Mouse (Mus musculus) heart, embryonic 10.5 days (tissue): ENCODE measurements around the gene Coro1b. TPM values are rescaled to one million over a fixed set of nuclear protein-coding genes. Genes with fewer than 3 reads are reported as not detected.

ENCODE experiments used
- DNase-seq: peaks from one replicate; pipeline ENCODE4 v3.0.0-alpha.2; 2017; ENCODE audit warnings: low spot score
- H3K27ac ChIP-seq: fragments of 300-500 bp; sonication (generic); 2 replicates; pipeline ENCODE4 v1.5.1; 2016; ENCODE audit warnings: mild to moderate bottlenecking
- H3K27me3 ChIP-seq: fragments of 300-500 bp; sonication (generic); 2 replicates; pipeline ENCODE4 v1.6.1; 2016; ENCODE audit warnings: mild to moderate bottlenecking; ENCODE audit not compliant: poor library complexity, insufficient read depth, severe bottlenecking
- H3K36me3 ChIP-seq: fragments of 300-500 bp; sonication (generic); 2 replicates; pipeline ENCODE4 v1.6.1; 2016; ENCODE audit warnings: mild to moderate bottlenecking, moderate library complexity
- H3K4me1 ChIP-seq: fragments of 300-500 bp; sonication (generic); 2 replicates; pipeline ENCODE4 v1.6.1; 2016; ENCODE audit warnings: mild to moderate bottlenecking
- H3K4me3 ChIP-seq: fragments of 300-500 bp; sonication (generic); 2 replicates; pipeline ENCODE4 v1.5.1; 2016; ENCODE audit warnings: mild to moderate bottlenecking, moderate library complexity
- H3K9me3 ChIP-seq: fragments of 300-500 bp; sonication (generic); 2 replicates; pipeline ENCODE4 v1.6.1; 2016; ENCODE audit warnings: mild to moderate bottlenecking, moderate library complexity
- WGBS: fragments of 180-500 bp; shearing (Covaris S2); methylation state at CpG from one replicate; pipeline ENCODE4 v1.1.7; 2016; 5-methylcytosine and 5-hydroxymethylcytosine counted together
- polyA plus RNA-seq: library from polyadenylated mRNA; unstranded; fragments of >200 nt; fragmentation: Nextera tagmentation; extraction: Ambion mirVana; gene quantifications from 2 replicates; pipeline ENCODE4 v1.2.1, GENCODE M21; 2016

Coro1b gene
- polyA plus RNA-seq, 1 experiment from 2014 or later, result 146 TPM

GRCm38 (mm10) chr19:4149283-4149682 is 864 bp downstream of the Coro1b start:
- H3K36me3 ChIP-seq, result peaks cover 41% of the 10 kb centered on the region
- H3K9me3 ChIP-seq, result no peaks in the 10 kb centered on the region
- DNase-seq, result no peak
- peak overlapping the region; percentile 84 for H3K4me3 ChIP-seq
- peaks cover 52% of the 10 kb centered on the region for H3K4me1 ChIP-seq
- WGBS, result 86% methylated on average over 11 of the region's 11 CpGs
- peak overlapping the region; percentile 91; the same call in 1 of the 2 replicates for H3K27ac ChIP-seq
- H3K27me3 ChIP-seq, result no peaks in the 10 kb centered on the region

- WGBS, result 92% methylated on average over 17 of the region's 17 CpGs
Measured at GRCm38 (mm10) chr19:4149764-4150461, 1.5 kb downstream of the Coro1b start.

GRCm38 (mm10) chr19:4150567-4151487 is 2.4 kb downstream of the Coro1b start:
- WGBS, result 85% methylated on average over 22 of the region's 22 CpGs
- H3K27me3 ChIP-seq, result no peaks in the 10 kb centered on the region
- no peak overlapping the region for H3K27ac ChIP-seq
- no peak for DNase-seq
- H3K4me3 ChIP-seq, result no peak overlapping the region
- H3K4me1 ChIP-seq, result peaks cover 63% of the 10 kb centered on the region
- H3K9me3 ChIP-seq, result no peaks in the 10 kb centered on the region
- H3K36me3 ChIP-seq, result peaks cover 45% of the 10 kb centered on the region

More at GRCm38 (mm10) chr19:4149764-4150461, 1.5 kb downstream of the Coro1b start:
- peaks cover 59% of the 10 kb centered on the region for H3K4me1 ChIP-seq
- no peak for DNase-seq
- H3K27ac ChIP-seq, result 0 out of 2 replicates have a peak overlapping the region, but pooled peaks have one; percentile 91
- H3K27me3 ChIP-seq, result no peaks in the 10 kb centered on the region
- no peaks in the 10 kb centered on the region for H3K9me3 ChIP-seq
- peak overlapping the region; percentile 84; the same call in 1 of the 2 replicates for H3K4me3 ChIP-seq
- peaks cover 41% of the 10 kb centered on the region for H3K36me3 ChIP-seq

GRCm38 (mm10) chr19:4151488-4151860 is 3.1 kb downstream of the Coro1b start:
- Histone ChIP-seq H3K27ac (peak overlapping the region; percentile 42), H3K36me3 (peaks cover 52% of the 10 kb centered on the region), H3K9me3 (no peaks in the 10 kb centered on the region), H3K4me1 (peaks cover 69% of the 10 kb centered on the region), H3K27me3 (no peaks in the 10 kb centered on the region), H3K4me3 (no peak overlapping the region)
- no peak for DNase-seq
- 83% methylated on average over 5 of the region's 5 CpGs for WGBS

GRCm38 (mm10) chr19:4151898-4152297 is 3.5 kb downstream of the Coro1b start:
- H3K27me3 ChIP-seq, result no peaks in the 10 kb centered on the region
- no peaks in the 10 kb centered on the region for H3K9me3 ChIP-seq
- DNase-seq, result no peak
- WGBS, result 89% methylated on average over 5 of the region's 5 CpGs
- peaks cover 56% of the 10 kb centered on the region for H3K36me3 ChIP-seq
- H3K27ac ChIP-seq, result peak overlapping the region; percentile 42
- no peak overlapping the region for H3K4me3 ChIP-seq
- H3K4me1 ChIP-seq, result peaks cover 70% of the 10 kb centered on the region

- no peak overlapping the region for H3K27ac ChIP-seq
- H3K27me3 ChIP-seq, result no peaks in the 10 kb centered on the region
- H3K9me3 ChIP-seq, result no peaks in the 10 kb centered on the region
- 86% methylated on average over 8 of the region's 8 CpGs for WGBS
- DNase-seq, result no peak
- H3K4me3 ChIP-seq, result 0 out of 2 replicates have a peak overlapping the region, but pooled peaks have one; percentile 10
- H3K36me3 ChIP-seq, result peaks cover 63% of the 10 kb centered on the region
- H3K4me1 ChIP-seq, result peaks cover 70% of the 10 kb centered on the region
Measured at GRCm38 (mm10) chr19:4152445-4153231, 4.2 kb downstream of the Coro1b start.

GRCm38 (mm10) chr19:4153232-4153654 is 4.8 kb downstream of the Coro1b start, which contains the start of gene Ptprcap:
Gene Ptprcap, plus strand, starts transcription at chr19:4153604.
- DNase-seq, result no peak
- H3K4me3 ChIP-seq, result 0 out of 2 replicates have a peak within 1 kb of the TSS, but pooled peaks have one; percentile 10
- H3K27ac ChIP-seq, result peak within 1 kb of the TSS; percentile 14; the same call in 1 of the 2 replicates
- H3K9me3 ChIP-seq, result no peaks in the 10 kb centered on the region
- peaks cover 69% of the 10 kb centered on the region for H3K36me3 ChIP-seq
- WGBS, result 68% methylated on average over 11 of the region's 11 CpGs
- no peaks in the 10 kb centered on the region for H3K27me3 ChIP-seq
- peaks cover 64% of the 10 kb centered on the region for H3K4me1 ChIP-seq

- Histone ChIP-seq H3K27ac (peak overlapping the region; percentile 7; the same call in 1 of the 2 replicates), H3K4me1 (peaks cover 54% of the 10 kb centered on the region), H3K27me3 (no peaks in the 10 kb centered on the region), H3K36me3 (peaks cover 83% of the 10 kb centered on the region), H3K4me3 (peak overlapping the region; percentile 9; the same call in 1 of the 2 replicates), H3K9me3 (no peaks in the 10 kb centered on the region)
- WGBS, result 72% methylated on average over 13 of the region's 13 CpGs
- DNase-seq, result no peak
Measured at GRCm38 (mm10) chr19:4154437-4155222, 6.2 kb downstream of the Coro1b start.

- WGBS, result 81% methylated on average over 6 of the region's 6 CpGs
- no peak for DNase-seq
- no peaks in the 10 kb centered on the region for H3K27me3 ChIP-seq
- H3K9me3 ChIP-seq, result no peaks in the 10 kb centered on the region
- H3K4me1 ChIP-seq, result peaks cover 48% of the 10 kb centered on the region
- H3K36me3 ChIP-seq, result peaks cover 80% of the 10 kb centered on the region
- peak overlapping the region; percentile 8; the same call in 1 of the 2 replicates for H3K4me3 ChIP-seq
- peak overlapping the region; percentile 47 for H3K27ac ChIP-seq
Measured at GRCm38 (mm10) chr19:4155223-4156072, 7.0 kb downstream of the Coro1b start.

- H3K4me3 ChIP-seq, result 0 out of 2 replicates have a peak overlapping the region, but pooled peaks have one; percentile 8
- peaks cover 80% of the 10 kb centered on the region for H3K36me3 ChIP-seq
- no peak for DNase-seq
- peaks cover 44% of the 10 kb centered on the region for H3K4me1 ChIP-seq
- no peaks in the 10 kb centered on the region for H3K27me3 ChIP-seq
- WGBS, result 70% methylated on average over 20 of the region's 20 CpGs
- no peaks in the 10 kb centered on the region for H3K9me3 ChIP-seq
- peak overlapping the region; percentile 47 for H3K27ac ChIP-seq
Measured at GRCm38 (mm10) chr19:4156073-4156579, 7.7 kb downstream of the Coro1b start.

- H3K4me1 ChIP-seq, result peaks cover 38% of the 10 kb centered on the region
- peaks cover 79% of the 10 kb centered on the region for H3K36me3 ChIP-seq
- no peak overlapping the region for H3K4me3 ChIP-seq
- H3K27me3 ChIP-seq, result no peaks in the 10 kb centered on the region
- no peak for DNase-seq
- H3K9me3 ChIP-seq, result no peaks in the 10 kb centered on the region
- WGBS, result 90% methylated on average over 12 of the region's 12 CpGs
- H3K27ac ChIP-seq, result no peak overlapping the region
Measured at GRCm38 (mm10) chr19:4156771-4157170, 8.4 kb downstream of the Coro1b start.
